Mouse (Mus musculus): ENCODE measurements around the gene Gm1140. TPM values are rescaled to one million over a fixed set of nuclear protein-coding genes. Genes with fewer than 3 reads are reported as not detected.
"Not testable (repeated sequence)": the region's sequence is repeated elsewhere in the genome, so short reads cannot be mapped to it uniquely, and the experiment has no call there.

Gene Gm1140
- polyA plus RNA-seq (2015; fragmentation: Nextera tagmentation; extraction: Ambion mirVana) = not detected in 2 replicates

GRCm38 (mm10) chrX:67693462-67693861, at the start of gene Gm1140:
Gm1140 (minus strand) TSS chrX:67693562.
- not testable (repeated sequence) for H3K4me1 ChIP-seq (replicated peaks; ENCODE audit: control insufficient read depth, insufficient read depth); H3K27me3 ChIP-seq (ENCODE audit: control insufficient read depth, insufficient read depth, low read length); DNase-seq (ENCODE audit: low spot score); ATAC-seq (ENCODE audit: low FRiP score, low TSS enrichment); H3K36me3 ChIP-seq (ENCODE audit: control insufficient read depth, insufficient read depth, low read length); H3K9ac ChIP-seq (ENCODE audit: low read length); H3K27ac ChIP-seq (replicated peaks); H3K9me3 ChIP-seq (ENCODE audit: control insufficient read depth, low read length); H3K4me3 ChIP-seq (ENCODE audit: low read depth, low read length); H3K4me2 ChIP-seq (replicated peaks; ENCODE audit: low read depth)
- 61% methylated on average over 3 of the region's 11 CpGs for WGBS

GRCm38 (mm10) chrX:67695398-67695797, 2.0 kb upstream of the Gm1140 start, which contains the start of gene Gm14692:
Gm14692 (plus strand) TSS chrX:67695698.
- H3K9me3 ChIP-seq (ENCODE audit: control insufficient read depth, low read length); ATAC-seq (ENCODE audit: low FRiP score, low TSS enrichment); DNase-seq (ENCODE audit: low spot score); H3K4me3 ChIP-seq (ENCODE audit: low read depth, low read length); H3K4me2 ChIP-seq (replicated peaks; ENCODE audit: low read depth); H3K4me1 ChIP-seq (replicated peaks; ENCODE audit: control insufficient read depth, insufficient read depth); H3K27ac ChIP-seq (replicated peaks); H3K27me3 ChIP-seq (ENCODE audit: control insufficient read depth, insufficient read depth, low read length); H3K36me3 ChIP-seq (ENCODE audit: control insufficient read depth, insufficient read depth, low read length); H3K9ac ChIP-seq (ENCODE audit: low read length): not testable (repeated sequence)
- 100% methylated on average over 1 of the region's 10 CpGs for WGBS

Other genes with a start within 250 kb of the Gm1140 start
- not detected in 2 replicates for gene Gm14692, start 2.1 kb upstream of the Gm1140 start, polyA plus RNA-seq (2015; fragmentation: Nextera tagmentation; extraction: Ambion mirVana)
- gene 4933436I01Rik, start 227.9 kb upstream of the Gm1140 start, polyA plus RNA-seq (2015; fragmentation: Nextera tagmentation; extraction: Ambion mirVana) = not detected in 2 replicates

All from stomach, postnatal 0 days (tissue).